Mouse (Mus musculus): ENCODE results near the gene Lefty2. TPM values are rescaled to one million over a fixed set of nuclear protein-coding genes. Genes with fewer than 3 reads are reported as not detected.

Gene Lefty2
- not detected for polyA plus RNA-seq (2017; shearing (Covaris generic))

GRCm38 (mm10) chr1:180892808-180893207 is at the start of gene Lefty2:
Gene Lefty2 (plus strand): TSS chr1:180893108.

GRCm38 (mm10) chr1:180850316-180851270 is 42.3 kb upstream of the Lefty2 start, which contains the start of gene Sde2:
Gene Sde2 (plus strand): TSS chr1:180851127.

GRCm38 (mm10) chr1:180904039-180904814 is 11.3 kb downstream of the Lefty2 start, which contains the start of gene Pycr2:
Gene Pycr2 (plus strand): TSS chr1:180904293.

GRCm38 (mm10) chr1:180934467-180935419 is 41.8 kb downstream of the Lefty2 start, which contains the start of gene Lefty1:
Gene Lefty1 (plus strand): TSS chr1:180935022.

GRCm38 (mm10) chr1:180942166-180943031 is 49.5 kb downstream of the Lefty2 start, which contains the start of gene Tmem63a:
Gene Tmem63a (plus strand): TSS chr1:180942344.

Other genes with a start within 250 kb of the Lefty2 start
- gene Mixl1, start 196.1 kb upstream of the Lefty2 start, polyA plus RNA-seq (2017; shearing (Covaris generic)), result 1 to 10 TPM in 1 of 2 experiments, under 1 TPM in 1; 0.22 to 1.1 TPM
- 10 to 100 TPM; 44.8 to 64.3 TPM for gene Acbd3, start 167.1 kb upstream of the Lefty2 start, polyA plus RNA-seq (2017; shearing (Covaris generic))
- 1,000 to 10,000 TPM; 1,110 to 1,197 TPM for gene H3f3a, start 79.2 kb upstream of the Lefty2 start, polyA plus RNA-seq (2017; shearing (Covaris generic))
- gene Sde2, start 42.0 kb upstream of the Lefty2 start, polyA plus RNA-seq (2017; shearing (Covaris generic)), result 10 to 100 TPM; 38.7 to 44.3 TPM
- gene Pycr2, start 11.2 kb downstream of the Lefty2 start, polyA plus RNA-seq (2017; shearing (Covaris generic)), result 10 to 100 TPM; 81.1 to 88.7 TPM
- gene Lefty1, start 41.9 kb downstream of the Lefty2 start, polyA plus RNA-seq (2017; shearing (Covaris generic)), result 1 to 10 TPM in 1 of 2 experiments, under 1 TPM in 1; 0.16 to 1.6 TPM
- 10 to 100 TPM; 41.0 to 45.5 TPM for gene Tmem63a, start 49.2 kb downstream of the Lefty2 start, polyA plus RNA-seq (2017; shearing (Covaris generic))
- gene Ephx1, start 127.8 kb downstream of the Lefty2 start, polyA plus RNA-seq (2017; shearing (Covaris generic)), result 100 to 1,000 TPM; 187 to 394 TPM
- gene 9130409I23Rik, start 158.1 kb downstream of the Lefty2 start, polyA plus RNA-seq (2017; shearing (Covaris generic)), result under 1 TPM; 0.11 to 0.15 TPM

Measured in inflammation-experienced regulatory T-cells (primary cell).